9 mouse cellular contexts compared by ENCODE assay signal in genomic region chr9:44737240-44737949, GRCm38 (mm10). TPM values are rescaled to one million over a fixed set of nuclear protein-coding genes. Genes with fewer than 3 reads are reported as not detected.
DNase-seq lines count a peak whose midpoint lies in the region; ATAC-seq lines count a peak whose summit lies in the region.
"Had no signal": no experiment of that assay in that cellular context is flagged by ENCODE, and none has a peak within 500 bp of the region (broad histone marks: within the 10 kb centered on the region; RNA-seq: fewer than 3 reads in every experiment).

No protein-coding gene starts in this region.

- H3K9ac ChIP-seq in heart, embryonic 16.5 days (ENCODE audit: low read length): no peak overlapping the region
- H3K9ac ChIP-seq in limb, embryonic 12.5 days (replicated peaks): no peak overlapping the region; the same call in 1 of the 2 replicates
- no peak overlapping the region for H3K9ac ChIP-seq in liver, embryonic 11.5 days (ENCODE audit: low read depth, low read length)
- H3K9ac ChIP-seq in forebrain, embryonic 11.5 days (ENCODE audit: low read length): no peak overlapping the region
- H3K9ac ChIP-seq: liver, embryonic 15.5 days had no signal

- H3K27ac ChIP-seq in heart, embryonic 16.5 days (ENCODE audit: low read length): peak overlapping the region; percentile 56
- peak overlapping the region; percentile 93 for H3K27ac ChIP-seq in limb, embryonic 12.5 days
- no peak overlapping the region for H3K27ac ChIP-seq in liver, embryonic 11.5 days (ENCODE audit: low read depth, low read length)
- H3K27ac ChIP-seq in forebrain, embryonic 11.5 days (ENCODE audit: low read depth, low read length): no peak overlapping the region
- H3K27ac ChIP-seq: liver, embryonic 15.5 days had no signal

- H3K27me3 ChIP-seq in heart, embryonic 16.5 days (ENCODE audit: control insufficient read depth, insufficient read depth, low read length): no peaks in the 10 kb centered on the region
- H3K27me3 ChIP-seq in limb, embryonic 12.5 days: peaks cover 19% of the 10 kb centered on the region
- H3K27me3 ChIP-seq in liver, embryonic 11.5 days (replicated peaks; ENCODE audit: control insufficient read depth, insufficient read depth, low read length): peaks cover 13% of the 10 kb centered on the region
- peaks cover 3% of the 10 kb centered on the region; the same call in 1 of the 2 replicates for H3K27me3 ChIP-seq in forebrain, embryonic 11.5 days (ENCODE audit: control insufficient read depth, insufficient read depth, low read length)

- 18% methylated on average over 8 of the region's 8 CpGs for WGBS in heart, embryonic 16.5 days
- 10% methylated on average over 8 of the region's 8 CpGs for WGBS in limb, embryonic 12.5 days
- WGBS in liver, embryonic 11.5 days: 39% methylated on average over 8 of the region's 8 CpGs
- 76% methylated on average over 8 of the region's 8 CpGs for WGBS in forebrain, embryonic 11.5 days

- ATAC-seq in heart, embryonic 16.5 days (replicated peaks; ENCODE audit: extremely low read depth, insufficient read depth, low FRiP score): 0 out of 2 replicates have a peak, but pooled peaks have one; percentile 7
- ATAC-seq in limb, embryonic 12.5 days (ENCODE audit: insufficient number of reproducible peaks, insufficient read depth, low FRiP score, low TSS enrichment, low read depth): peak; percentile 16; the same call in 1 of the 2 replicates
- ATAC-seq in liver, embryonic 11.5 days (replicated peaks; ENCODE audit: low FRiP score): no peak
- ATAC-seq in forebrain, embryonic 11.5 days (replicated peaks; ENCODE audit: low FRiP score): no peak

- peak; percentile 77 for DNase-seq in NIH3T3 (ENCODE audit: low read depth)
- DNase-seq in embryo, embryonic 11 days: peak; percentile 75
- DNase-seq in testis, postnatal 14 days (ENCODE audit: low spot score): peak; percentile 61
- DNase-seq in right cerebral cortex, postnatal 14 days: no peak
- no peak for DNase-seq in liver, embryonic 11.5 days (ENCODE audit: low spot score)
- DNase-seq in forebrain, embryonic 11.5 days (ENCODE audit: low spot score): no peak

- peaks cover 4% of the 10 kb centered on the region for H3K36me3 ChIP-seq in heart, embryonic 16.5 days (ENCODE audit: control insufficient read depth, insufficient read depth)
- peaks cover 15% of the 10 kb centered on the region for H3K36me3 ChIP-seq in limb, embryonic 12.5 days
- H3K36me3 ChIP-seq in liver, embryonic 11.5 days (ENCODE audit: control insufficient read depth, insufficient read depth, low read length): peaks cover 4% of the 10 kb centered on the region; the same call in 1 of the 2 replicates
- no peaks in the 10 kb centered on the region for H3K36me3 ChIP-seq in forebrain, embryonic 11.5 days (ENCODE audit: control insufficient read depth, insufficient read depth, low read length)

- no peak overlapping the region for H3K4me3 ChIP-seq in heart, embryonic 16.5 days (ENCODE audit: low read length)
- H3K4me3 ChIP-seq in limb, embryonic 12.5 days (replicated peaks): no peak overlapping the region
- H3K4me3 ChIP-seq in liver, embryonic 11.5 days (ENCODE audit: low read depth, low read length): no peak overlapping the region
- no peak overlapping the region for H3K4me3 ChIP-seq in forebrain, embryonic 11.5 days (ENCODE audit: low read depth, low read length)
- H3K4me3 ChIP-seq: liver, embryonic 15.5 days had no signal

- peaks cover 4% of the 10 kb centered on the region for H3K4me1 ChIP-seq in heart, embryonic 16.5 days (ENCODE audit: control insufficient read depth, insufficient read depth, low read length)
- peaks cover 43% of the 10 kb centered on the region for H3K4me1 ChIP-seq in limb, embryonic 12.5 days (replicated peaks)
- H3K4me1 ChIP-seq in liver, embryonic 11.5 days (replicated peaks; ENCODE audit: control insufficient read depth, insufficient read depth, low read length): peaks cover 16% of the 10 kb centered on the region
- peaks cover 10% of the 10 kb centered on the region for H3K4me1 ChIP-seq in forebrain, embryonic 11.5 days (replicated peaks; ENCODE audit: control insufficient read depth, insufficient read depth, low read length)

- H3K9me3 ChIP-seq in heart, embryonic 16.5 days (replicated peaks; ENCODE audit: control insufficient read depth, low read length): peaks cover 5% of the 10 kb centered on the region
- no peaks in the 10 kb centered on the region for H3K9me3 ChIP-seq in limb, embryonic 12.5 days
- no peaks in the 10 kb centered on the region for H3K9me3 ChIP-seq in liver, embryonic 11.5 days (ENCODE audit: control insufficient read depth, low read length)
- no peaks in the 10 kb centered on the region for H3K9me3 ChIP-seq in forebrain, embryonic 11.5 days (ENCODE audit: control insufficient read depth, low read length)
- H3K9me3 ChIP-seq: liver, embryonic 15.5 days had no signal

- no peak overlapping the region for H3K4me2 ChIP-seq in heart, embryonic 16.5 days (ENCODE audit: low read depth, low read length)
- H3K4me2 ChIP-seq in limb, embryonic 12.5 days: peak overlapping the region; percentile 40
- H3K4me2 ChIP-seq in liver, embryonic 11.5 days: no peak overlapping the region
- no peak overlapping the region for H3K4me2 ChIP-seq in forebrain, embryonic 11.5 days (ENCODE audit: low read depth, low read length, severe bottlenecking)
- H3K4me2 ChIP-seq: liver, embryonic 15.5 days had no signal

RNA-seq across cellular contexts. Expression of gene Phldb1, which starts 2.4 kb away (rescaled TPM):
- 25.9 and 30.4 TPM in 2 replicates for polyA plus RNA-seq in heart, embryonic 16.5 days (2015; fragmentation: Nextera tagmentation; extraction: Ambion mirVana)
- polyA plus RNA-seq in limb, embryonic 12.5 days (2016; fragmentation: Nextera tagmentation; extraction: Ambion mirVana): 60.4 and 65.4 TPM in 2 replicates
- 10.6 and 10.9 TPM in 2 replicates for polyA plus RNA-seq in liver, embryonic 11.5 days (2014; fragmentation: Nextera tagmentation; extraction: Ambion mirVana)
- 43.5 and 46.0 TPM in 2 replicates for polyA plus RNA-seq in forebrain, embryonic 11.5 days (2014; fragmentation: Nextera tagmentation; extraction: Ambion mirVana)

RNA-seq across cellular contexts. Expression of gene Arcn1, which starts 30.2 kb away (rescaled TPM):
- 120 and 132 TPM in 2 replicates for polyA plus RNA-seq in heart, embryonic 16.5 days (2015; fragmentation: Nextera tagmentation; extraction: Ambion mirVana)
- polyA plus RNA-seq in limb, embryonic 12.5 days (2016; fragmentation: Nextera tagmentation; extraction: Ambion mirVana): 194 and 208 TPM in 2 replicates
- 171 and 202 TPM in 2 replicates for polyA plus RNA-seq in liver, embryonic 11.5 days (2014; fragmentation: Nextera tagmentation; extraction: Ambion mirVana)
- polyA plus RNA-seq in forebrain, embryonic 11.5 days (2014; fragmentation: Nextera tagmentation; extraction: Ambion mirVana): 171 and 185 TPM in 2 replicates

RNA-seq across cellular contexts. Expression of gene Ift46, which starts 30.3 kb away (rescaled TPM):
- 56.9 and 65.2 TPM in 2 replicates for polyA plus RNA-seq in heart, embryonic 16.5 days (2015; fragmentation: Nextera tagmentation; extraction: Ambion mirVana)
- 139 and 150 TPM in 2 replicates for polyA plus RNA-seq in limb, embryonic 12.5 days (2016; fragmentation: Nextera tagmentation; extraction: Ambion mirVana)
- polyA plus RNA-seq in liver, embryonic 11.5 days (2014; fragmentation: Nextera tagmentation; extraction: Ambion mirVana): 48.9 and 54.0 TPM in 2 replicates
- 121 TPM in 2 replicates for polyA plus RNA-seq in forebrain, embryonic 11.5 days (2014; fragmentation: Nextera tagmentation; extraction: Ambion mirVana)

Comparison
In these comparisons a context has a peak if more than half of its experiments do, and no peak if none do; other contexts are left out.
1. DNase-seq: peak in NIH3T3 (single experiment), embryo, embryonic 11 days (single experiment) and testis, postnatal 14 days (single experiment); none in right cerebral cortex, postnatal 14 days (single experiment), liver, embryonic 11.5 days (single experiment) and forebrain, embryonic 11.5 days (single experiment).
2. ATAC-seq: peak in heart, embryonic 16.5 days (single experiment) and limb, embryonic 12.5 days (single experiment); none in liver, embryonic 11.5 days (single experiment) and forebrain, embryonic 11.5 days (single experiment).
3. H3K27ac ChIP-seq: peak in heart, embryonic 16.5 days (single experiment) and limb, embryonic 12.5 days (single experiment); none in liver, embryonic 11.5 days (single experiment) and forebrain, embryonic 11.5 days (single experiment).